Mouse (Mus musculus): ENCODE data around the gene Birc5. TPM values are rescaled to one million over a fixed set of nuclear protein-coding genes. Genes with fewer than 3 reads are reported as not detected.
"Not testable (repeated sequence)": the region's sequence is repeated elsewhere in the genome, so short reads cannot be mapped to it uniquely, and the experiment has no call there.

The Birc5 gene
- polyA plus RNA-seq, 1 experiment from 2014 or later = 287 TPM

DNA sequence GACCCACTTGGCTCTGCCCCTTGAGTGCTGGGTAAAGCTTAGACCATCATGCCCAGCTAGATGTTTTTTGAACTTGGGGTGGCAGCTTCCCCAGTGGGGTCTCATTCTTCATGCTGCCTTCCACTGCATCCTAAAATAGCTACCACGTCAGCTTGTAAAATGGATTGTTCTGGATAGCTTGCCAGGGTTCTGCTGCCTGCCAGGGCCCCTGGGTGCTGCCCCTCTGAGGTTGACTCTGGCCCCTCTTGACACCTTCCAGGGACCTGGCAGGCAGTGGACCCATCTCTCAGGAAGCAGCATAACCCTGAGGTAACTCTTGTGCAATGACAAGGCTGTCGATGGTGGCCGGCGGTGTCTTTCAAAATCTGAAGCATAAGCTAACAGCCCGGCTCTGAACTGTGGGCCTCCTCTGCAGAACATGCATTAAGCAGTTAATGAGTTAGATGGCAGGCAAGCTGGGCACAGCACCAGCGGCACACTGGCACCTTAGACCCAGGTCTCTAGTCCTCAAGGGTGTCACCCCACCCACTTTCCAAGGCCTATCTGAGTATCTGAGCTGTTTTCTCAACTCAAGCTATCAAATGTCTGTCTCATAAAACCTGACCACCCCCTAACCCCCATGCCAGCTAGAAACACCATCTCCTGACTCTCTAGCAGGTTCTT, 34.2 kb upstream of the Birc5 start:
- no peaks in the 10 kb centered on the region for H3K27me3 ChIP-seq (ENCODE audit: control insufficient read depth, insufficient read depth, low read length)
- no peaks in the 10 kb centered on the region for H3K9me3 ChIP-seq (ENCODE audit: control insufficient read depth, low read length)
- peaks cover 14% of the 10 kb centered on the region for H3K36me3 ChIP-seq (ENCODE audit: control insufficient read depth, insufficient read depth, low read length)
- ATAC-seq (ENCODE audit: insufficient read depth, low FRiP score, low TSS enrichment) = no peak
- no peak overlapping the region for H3K9ac ChIP-seq (ENCODE audit: low read length)
- H3K4me2 ChIP-seq (ENCODE audit: low read depth) = no peak overlapping the region
- WGBS = 95% methylated on average over 6 of the region's 6 CpGs
- no peak overlapping the region for H3K4me3 ChIP-seq (ENCODE audit: low read depth, low read length)
- DNase-seq (ENCODE audit: low spot score) = no peak
- H3K27ac ChIP-seq (ENCODE audit: low read depth, low read length) = no peak overlapping the region
- peaks cover 10% of the 10 kb centered on the region for H3K4me1 ChIP-seq (ENCODE audit: control insufficient read depth, insufficient read depth, low read length)

DNA sequence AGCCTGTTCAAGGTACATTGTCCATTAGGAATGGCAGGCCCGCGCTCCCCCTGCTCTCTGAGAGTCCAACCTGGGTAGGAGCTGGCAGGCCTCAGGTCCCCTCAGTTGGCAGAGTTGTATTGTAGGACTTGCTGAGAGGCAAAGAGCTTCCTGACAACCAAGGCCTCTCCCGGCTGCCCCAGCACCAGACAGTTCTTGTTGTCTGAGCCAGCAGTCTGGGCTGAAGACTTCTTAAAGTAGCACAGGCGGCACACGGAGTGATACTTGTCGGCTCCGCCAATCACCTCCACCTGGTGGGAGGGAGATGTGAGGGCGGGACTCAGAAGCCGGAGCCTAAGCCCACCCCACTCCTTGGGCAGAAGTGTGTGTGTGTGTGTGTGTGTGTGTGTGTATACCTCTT, 33.2 kb upstream of the Birc5 start:
- H3K4me1 ChIP-seq (ENCODE audit: control insufficient read depth, insufficient read depth, low read length); H3K9ac ChIP-seq (ENCODE audit: low read length); H3K9me3 ChIP-seq (ENCODE audit: control insufficient read depth, low read length); H3K27ac ChIP-seq (ENCODE audit: low read depth, low read length); DNase-seq (ENCODE audit: low spot score); H3K4me2 ChIP-seq (ENCODE audit: low read depth); H3K27me3 ChIP-seq (ENCODE audit: control insufficient read depth, insufficient read depth, low read length); H3K4me3 ChIP-seq (ENCODE audit: low read depth, low read length); ATAC-seq (ENCODE audit: insufficient read depth, low FRiP score, low TSS enrichment): not testable (repeated sequence)
- WGBS = 94% methylated on average over 9 of the region's 9 CpGs
- peaks cover 14% of the 10 kb centered on the region for H3K36me3 ChIP-seq (ENCODE audit: control insufficient read depth, insufficient read depth, low read length)

DNA sequence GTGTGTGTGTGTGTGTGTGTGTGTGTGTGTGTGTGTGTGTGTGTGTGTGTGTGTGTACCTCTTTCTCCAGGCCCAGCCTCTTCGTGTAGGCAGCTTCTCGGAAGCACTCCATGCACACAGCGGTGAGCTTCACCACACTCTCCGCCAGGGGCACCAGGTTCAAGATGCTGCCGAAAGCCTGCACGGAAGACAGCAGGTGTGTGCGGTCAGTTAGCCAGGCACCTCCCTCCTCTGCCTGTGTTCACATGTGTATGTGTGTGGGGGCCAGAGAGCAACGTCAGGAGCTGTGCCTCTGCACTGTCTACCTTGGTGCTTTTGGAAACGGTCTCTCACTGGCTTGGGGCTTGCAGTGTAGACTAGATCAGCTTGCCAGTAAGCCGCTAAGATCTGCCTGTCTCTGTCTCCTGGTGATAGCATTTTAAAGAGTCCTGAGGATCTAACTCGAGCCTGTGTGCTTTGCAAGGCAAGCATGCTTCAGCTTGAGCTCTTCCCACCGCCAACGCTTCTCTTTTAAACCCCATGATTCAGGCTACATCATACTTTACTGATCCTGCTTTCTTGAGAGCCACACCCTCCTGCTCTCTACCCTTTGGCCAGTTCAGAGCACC, 32.6 kb upstream of the Birc5 start:
- 90% methylated on average over 13 of the region's 13 CpGs for WGBS

DNA sequence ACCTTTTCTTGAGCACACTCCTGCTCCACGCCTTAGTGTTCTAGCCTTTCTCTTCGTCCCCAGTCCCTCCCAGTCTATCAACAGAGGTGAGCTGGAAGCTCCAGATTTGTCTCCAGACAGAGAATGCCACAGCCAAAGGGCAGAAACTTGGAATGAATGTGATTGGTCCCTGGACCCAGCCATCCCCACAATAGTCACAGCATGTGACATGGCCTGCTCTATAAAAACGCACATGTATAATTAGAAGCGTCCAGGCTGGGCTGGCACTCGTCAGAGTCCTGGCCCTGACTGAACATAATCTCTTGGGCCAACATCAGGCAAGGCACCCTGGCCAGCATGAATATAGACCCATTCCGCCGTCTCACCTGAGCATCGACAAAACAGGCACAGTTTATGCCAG, 30.0 kb upstream of the Birc5 start:
- H3K4me3 ChIP-seq (ENCODE audit: low read depth, low read length) = no peak overlapping the region
- WGBS = 79% methylated on average over 8 of the region's 8 CpGs

More for the DNA sequence above, 32.6 kb upstream of the Birc5 start:
- Histone ChIP-seq H3K27me3 (ENCODE audit: control insufficient read depth, insufficient read depth, low read length) (no peaks in the 10 kb centered on the region), H3K36me3 (ENCODE audit: control insufficient read depth, insufficient read depth, low read length) (peaks cover 14% of the 10 kb centered on the region), H3K4me3 (ENCODE audit: low read depth, low read length) (no peak overlapping the region), H3K9ac (ENCODE audit: low read length) (no peak overlapping the region), H3K27ac (ENCODE audit: low read depth, low read length) (no peak overlapping the region), H3K4me2 (ENCODE audit: low read depth) (no peak overlapping the region), H3K9me3 (ENCODE audit: control insufficient read depth, low read length) (no peaks in the 10 kb centered on the region), H3K4me1 (ENCODE audit: control insufficient read depth, insufficient read depth, low read length) (no peaks in the 10 kb centered on the region)
- DNase-seq (ENCODE audit: low spot score) (no peak), ATAC-seq (ENCODE audit: insufficient read depth, low FRiP score, low TSS enrichment) (no peak)

DNA sequence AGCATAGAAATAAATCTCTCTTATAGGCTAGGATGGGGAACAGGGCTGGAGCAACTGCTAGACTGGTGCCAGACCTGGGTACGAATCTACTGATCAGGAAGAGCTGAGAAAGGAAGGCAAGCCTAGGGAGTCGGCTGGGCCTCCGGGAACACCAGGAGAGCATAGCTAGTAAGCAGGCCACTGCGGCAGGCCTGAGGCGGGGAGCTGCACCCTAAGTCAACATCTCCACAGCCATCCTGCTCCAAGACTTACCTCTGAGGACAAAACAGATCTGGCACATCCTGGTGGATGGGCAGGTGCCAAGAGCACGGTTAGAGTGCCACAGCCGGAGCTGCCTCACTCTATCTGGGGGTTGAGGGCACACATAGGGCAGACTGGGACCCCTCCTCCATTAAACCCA, 28.9 kb upstream of the Birc5 start:
- WGBS = 100% methylated on average over 7 of the region's 7 CpGs
- Histone ChIP-seq H3K4me3 (ENCODE audit: low read depth, low read length) (no peak overlapping the region), H3K9ac (ENCODE audit: low read length) (no peak overlapping the region), H3K27ac (ENCODE audit: low read depth, low read length) (no peak overlapping the region), H3K9me3 (ENCODE audit: control insufficient read depth, low read length) (no peaks in the 10 kb centered on the region), H3K4me2 (ENCODE audit: low read depth) (no peak overlapping the region), H3K36me3 (ENCODE audit: control insufficient read depth, insufficient read depth, low read length) (peaks cover 4% of the 10 kb centered on the region; the same call in 1 of the 2 replicates), H3K27me3 (ENCODE audit: control insufficient read depth, insufficient read depth, low read length) (no peaks in the 10 kb centered on the region), H3K4me1 (ENCODE audit: control insufficient read depth, insufficient read depth, low read length) (peaks cover 9% of the 10 kb centered on the region)
- ATAC-seq (ENCODE audit: insufficient read depth, low FRiP score, low TSS enrichment) (no peak), DNase-seq (ENCODE audit: low spot score) (no peak)

More for the DNA sequence above, 30.0 kb upstream of the Birc5 start:
- Histone ChIP-seq H3K4me1 (ENCODE audit: control insufficient read depth, insufficient read depth, low read length) (peaks cover 1% of the 10 kb centered on the region; the same call in 1 of the 2 replicates), H3K9ac (ENCODE audit: low read length) (no peak overlapping the region), H3K27ac (ENCODE audit: low read depth, low read length) (no peak overlapping the region), H3K27me3 (ENCODE audit: control insufficient read depth, insufficient read depth, low read length) (no peaks in the 10 kb centered on the region), H3K9me3 (ENCODE audit: control insufficient read depth, low read length) (no peaks in the 10 kb centered on the region), H3K36me3 (ENCODE audit: control insufficient read depth, insufficient read depth, low read length) (peaks cover 8% of the 10 kb centered on the region), H3K4me2 (ENCODE audit: low read depth) (no peak overlapping the region)
- ATAC-seq (ENCODE audit: insufficient read depth, low FRiP score, low TSS enrichment) (no peak), DNase-seq (ENCODE audit: low spot score) (no peak)

DNA sequence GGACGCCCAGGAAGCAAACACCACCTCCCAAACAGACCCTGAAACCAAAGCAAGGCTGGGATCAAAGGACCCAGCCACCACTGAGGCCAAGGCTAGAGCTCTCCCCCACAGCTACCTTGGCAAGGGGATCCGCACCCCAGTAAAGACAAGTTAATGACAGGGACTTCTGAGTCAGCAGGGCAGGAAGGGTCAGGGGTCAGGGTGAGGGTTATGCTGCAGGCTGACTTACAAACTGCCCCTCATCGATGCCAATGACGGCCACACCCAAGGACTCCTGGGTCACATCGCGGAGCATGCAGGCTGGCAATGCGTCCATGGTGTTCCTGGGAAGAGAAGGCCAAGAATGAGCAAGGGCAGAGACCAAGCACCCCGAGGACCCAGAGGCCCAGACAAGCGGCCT, 27.2 kb upstream of the Birc5 start:
- H3K27me3 ChIP-seq (ENCODE audit: control insufficient read depth, insufficient read depth, low read length) = no peaks in the 10 kb centered on the region
- no peak overlapping the region for H3K4me3 ChIP-seq (ENCODE audit: low read depth, low read length)
- no peaks in the 10 kb centered on the region for H3K9me3 ChIP-seq (ENCODE audit: control insufficient read depth, low read length)
- ATAC-seq (ENCODE audit: insufficient read depth, low FRiP score, low TSS enrichment) = no peak
- no peak overlapping the region for H3K4me2 ChIP-seq (ENCODE audit: low read depth)
- H3K9ac ChIP-seq (ENCODE audit: low read length) = no peak overlapping the region
- H3K4me1 ChIP-seq (ENCODE audit: control insufficient read depth, insufficient read depth, low read length) = peaks cover 19% of the 10 kb centered on the region
- no peak for DNase-seq (ENCODE audit: low spot score)
- WGBS = 87% methylated on average over 9 of the region's 9 CpGs
- no peaks in the 10 kb centered on the region for H3K36me3 ChIP-seq (ENCODE audit: control insufficient read depth, insufficient read depth, low read length)
- H3K27ac ChIP-seq (ENCODE audit: low read depth, low read length) = no peak overlapping the region

DNA sequence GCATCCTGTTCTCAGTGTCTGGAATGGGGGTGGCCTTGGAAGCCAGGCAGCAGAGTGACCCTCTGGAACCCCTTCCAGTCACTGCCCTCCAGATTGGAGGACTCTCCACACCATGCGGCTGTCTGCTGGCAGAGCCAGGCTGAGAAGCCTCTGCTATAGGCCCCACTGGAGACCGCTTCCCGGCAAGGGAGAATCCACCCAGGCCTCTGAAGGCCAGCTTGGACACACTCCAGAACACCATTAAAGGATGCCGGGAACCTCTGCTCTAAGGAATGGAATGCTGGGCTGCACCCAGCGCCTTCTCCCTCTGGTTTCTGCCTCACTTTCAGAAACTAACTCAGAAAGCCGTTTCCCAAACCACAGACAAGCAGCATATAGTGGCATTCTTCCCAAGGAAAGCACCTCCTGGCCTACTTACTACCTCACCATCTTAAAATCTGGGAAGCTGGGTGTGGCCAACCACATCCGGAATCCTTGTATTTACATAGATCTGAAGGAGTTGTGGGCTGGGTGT, 26.3 kb upstream of the Birc5 start:
- Histone ChIP-seq H3K27me3 (ENCODE audit: control insufficient read depth, insufficient read depth, low read length) (no peaks in the 10 kb centered on the region), H3K27ac (ENCODE audit: low read depth, low read length) (no peak overlapping the region), H3K36me3 (ENCODE audit: control insufficient read depth, insufficient read depth, low read length) (no peaks in the 10 kb centered on the region), H3K9me3 (ENCODE audit: control insufficient read depth, low read length) (no peaks in the 10 kb centered on the region), H3K9ac (ENCODE audit: low read length) (no peak overlapping the region), H3K4me1 (ENCODE audit: control insufficient read depth, insufficient read depth, low read length) (peaks cover 19% of the 10 kb centered on the region), H3K4me2 (ENCODE audit: low read depth) (no peak overlapping the region), H3K4me3 (ENCODE audit: low read depth, low read length) (no peak overlapping the region)
- 96% methylated on average over 7 of the region's 7 CpGs for WGBS
- no peak for ATAC-seq (ENCODE audit: insufficient read depth, low FRiP score, low TSS enrichment)
- DNase-seq (ENCODE audit: low spot score) = no peak

DNA sequence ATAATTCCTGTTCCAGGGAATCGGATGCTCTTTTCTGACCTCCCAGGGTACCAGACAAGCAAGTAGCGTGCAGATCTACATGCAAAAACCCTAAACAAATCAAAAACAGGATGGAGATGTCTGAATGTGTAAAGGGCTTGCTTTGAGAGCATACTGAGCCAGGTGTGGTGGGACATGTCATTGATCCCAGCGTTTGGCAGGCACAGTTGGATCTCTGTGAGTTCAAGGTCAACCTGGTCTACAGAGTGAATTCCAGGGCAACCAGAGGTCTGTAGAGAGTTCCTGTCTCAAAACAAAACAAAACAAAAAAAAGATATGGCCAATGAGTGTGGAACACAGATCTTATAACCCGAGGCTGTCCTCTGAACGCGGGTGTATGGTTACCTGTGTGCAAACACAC, 25.6 kb upstream of the Birc5 start:
- Histone ChIP-seq H3K27me3 (ENCODE audit: control insufficient read depth, insufficient read depth, low read length) (no peaks in the 10 kb centered on the region), H3K9ac (ENCODE audit: low read length) (no peak overlapping the region), H3K4me3 (ENCODE audit: low read depth, low read length) (no peak overlapping the region), H3K36me3 (ENCODE audit: control insufficient read depth, insufficient read depth, low read length) (no peaks in the 10 kb centered on the region), H3K4me2 (ENCODE audit: low read depth) (no peak overlapping the region), H3K4me1 (ENCODE audit: control insufficient read depth, insufficient read depth, low read length) (peaks cover 19% of the 10 kb centered on the region), H3K27ac (ENCODE audit: low read depth, low read length) (no peak overlapping the region), H3K9me3 (ENCODE audit: control insufficient read depth, low read length) (no peaks in the 10 kb centered on the region)
- ATAC-seq (ENCODE audit: insufficient read depth, low FRiP score, low TSS enrichment) = no peak
- DNase-seq (ENCODE audit: low spot score) = no peak
- 92% methylated on average over 6 of the region's 6 CpGs for WGBS

Data from neural tube, embryonic 11.5 days (tissue).